Mouse (Mus musculus) urinary bladder, postnatal 10 days (tissue): ENCODE data around the gene Cenpj.

Experiments used
- DNase-seq: peaks from one replicate; pipeline ENCODE4 v3.0.0; 2022; ENCODE audit warnings: low spot score

Gene Cenpj

DNA sequence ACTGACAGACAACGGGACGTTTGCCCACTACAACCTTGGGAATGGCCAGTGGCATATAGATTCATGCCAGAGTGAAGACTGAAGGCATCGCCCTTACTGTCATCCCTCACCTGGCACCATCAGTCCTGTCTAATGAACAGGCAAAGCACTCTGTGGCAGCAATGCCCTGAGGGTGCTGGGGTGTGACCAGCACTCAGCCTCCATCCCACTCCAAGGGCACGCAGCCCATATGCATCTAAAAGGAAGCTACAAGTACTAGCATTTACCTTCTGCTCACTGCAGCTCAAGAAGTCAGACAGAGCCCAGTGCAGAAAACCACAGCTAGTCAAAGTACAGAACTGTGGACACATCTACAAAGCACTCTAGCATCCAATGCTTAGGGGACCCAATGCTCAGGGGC lies 29.7 kb downstream of the Cenpj start:
- no peak for DNase-seq

DNA sequence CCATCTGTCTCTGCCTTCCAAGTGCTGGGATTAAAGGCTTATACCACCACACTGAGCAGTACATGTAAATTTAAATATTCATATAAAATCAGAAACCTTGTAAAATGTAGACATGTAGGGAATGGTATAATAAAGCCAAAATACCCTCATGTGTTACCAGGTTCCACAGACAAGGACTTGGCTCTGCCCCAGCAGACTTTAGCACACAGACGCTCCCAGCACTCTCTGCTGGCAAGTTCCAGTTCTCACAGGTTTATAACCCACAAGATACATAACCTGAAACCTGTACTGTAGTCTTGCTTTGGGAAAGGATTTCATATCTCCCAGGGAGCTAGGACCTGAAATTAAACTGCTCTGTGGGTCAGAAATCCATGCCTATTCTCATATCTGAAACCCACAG lies 30.3 kb downstream of the Cenpj start:
- no peak for DNase-seq

DNA sequence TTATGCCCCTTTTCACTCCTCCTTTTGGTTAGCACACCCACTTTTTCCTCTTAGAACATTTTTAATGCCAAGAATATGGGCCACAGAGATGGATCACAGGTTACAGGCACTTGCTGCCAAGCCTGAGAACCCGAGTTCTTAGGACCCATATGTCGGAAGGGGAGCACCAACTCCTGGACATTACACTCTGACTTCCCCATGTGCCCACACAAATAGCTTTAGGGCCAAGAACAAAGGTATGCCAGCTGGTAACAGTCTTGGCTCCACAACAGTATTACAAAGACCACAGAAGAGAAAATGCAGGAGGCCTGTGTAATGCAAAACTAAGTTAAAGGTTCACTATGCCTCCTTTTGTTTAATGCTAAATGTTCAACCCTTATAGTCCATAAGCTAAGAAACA lies 44.4 kb downstream of the Cenpj start:
- DNase-seq = no peak

DNA sequence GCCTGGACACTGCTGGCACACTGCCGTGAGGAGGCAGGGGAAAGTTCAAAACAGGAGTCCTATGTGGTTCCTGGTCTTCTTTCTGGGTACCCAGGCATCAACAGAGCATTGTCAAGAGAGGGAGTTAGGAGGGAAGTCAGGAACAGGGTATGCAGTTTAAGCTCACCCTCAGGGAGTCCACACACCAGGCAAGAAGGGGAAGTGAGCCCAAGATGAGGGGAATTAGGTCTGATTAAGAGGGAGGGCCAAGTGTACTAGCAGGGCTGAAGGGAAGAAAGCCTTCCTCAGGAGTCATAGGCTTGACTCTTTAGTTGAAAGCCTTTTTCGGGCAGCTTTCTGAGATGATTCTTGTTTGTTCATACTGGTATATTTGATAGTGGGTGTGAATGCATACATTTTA lies 60.5 kb downstream of the Cenpj start:
- no peak for DNase-seq

DNA sequence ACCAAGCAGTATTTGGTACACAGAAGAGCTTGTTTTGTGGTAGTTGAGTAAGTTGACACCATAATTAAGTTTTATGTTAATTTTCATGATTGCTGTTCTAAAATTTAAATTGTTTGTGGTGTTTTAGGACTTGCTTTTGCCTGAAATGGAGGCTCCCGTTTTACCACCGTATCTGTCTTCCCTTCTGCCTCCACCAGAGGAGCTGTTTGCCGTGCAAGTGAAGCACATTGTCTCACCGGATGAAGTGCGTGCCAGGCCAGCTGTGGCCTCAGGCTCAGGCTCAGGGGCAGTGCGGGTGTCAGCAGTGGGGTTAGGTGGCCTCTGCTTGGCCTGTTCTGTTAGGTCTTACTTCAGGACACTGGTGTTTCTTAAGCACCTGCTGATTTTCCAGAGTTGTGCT lies 63.1 kb downstream of the Cenpj start:
- no peak for DNase-seq

DNA sequence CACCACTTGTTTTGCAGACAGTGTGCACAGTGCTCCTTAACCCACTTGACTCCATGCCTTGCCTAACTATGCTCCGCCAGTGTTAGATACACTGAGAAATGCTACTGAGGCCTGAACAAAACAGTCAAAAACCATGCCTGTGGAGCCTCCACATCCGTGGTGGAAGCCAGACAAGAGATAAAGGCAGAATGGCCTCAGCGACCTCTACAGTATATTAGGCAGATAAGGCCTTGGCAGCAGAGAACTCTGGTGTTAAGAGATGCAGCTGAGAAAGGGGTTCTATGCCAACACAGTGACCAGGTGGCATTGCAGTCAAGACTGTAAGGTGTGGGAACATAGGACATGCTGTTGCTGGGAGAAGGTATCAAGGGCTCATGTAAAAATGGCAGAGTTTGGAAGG lies 68.5 kb downstream of the Cenpj start:
- DNase-seq = no peak

DNA sequence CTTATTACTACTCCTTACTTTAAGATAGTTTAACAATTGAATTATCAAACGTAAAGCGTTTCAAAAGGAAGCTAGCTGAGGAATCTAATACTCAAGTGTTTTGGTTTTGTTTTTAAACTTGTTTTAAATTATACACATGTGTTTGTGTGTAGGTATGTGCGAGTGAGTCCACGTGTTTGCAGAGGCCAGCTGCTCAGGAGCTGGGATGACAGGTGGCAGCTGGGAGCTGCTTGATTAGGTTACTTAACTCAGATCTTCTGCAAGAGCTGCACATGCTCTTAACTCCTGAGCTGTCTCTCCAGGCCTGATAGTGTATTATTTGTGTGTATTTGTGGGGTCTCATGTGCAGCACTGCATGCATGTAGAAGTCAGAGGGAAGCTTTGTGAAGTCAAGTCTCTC lies 72.8 kb downstream of the Cenpj start:
- DNase-seq = no peak

DNA sequence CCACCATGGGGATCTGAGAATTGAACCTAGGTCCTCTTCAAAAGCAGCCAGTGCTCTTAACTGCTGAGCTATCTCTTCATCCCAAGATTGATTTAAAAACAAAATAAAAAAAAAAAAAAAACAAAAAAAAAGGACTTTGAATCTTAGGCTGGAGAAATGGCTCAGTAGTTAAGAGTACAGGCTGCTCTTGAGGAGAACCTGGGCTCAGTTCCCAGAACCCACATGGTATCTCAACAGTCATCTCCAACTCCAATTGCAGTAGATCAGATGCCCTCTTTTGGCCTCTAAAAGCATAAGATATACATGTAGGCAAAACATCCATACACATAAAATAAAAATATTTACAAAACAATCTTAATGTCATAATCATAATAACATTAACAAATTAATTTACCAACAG lies 85.4 kb downstream of the Cenpj start:
- DNase-seq = no peak
